Mouse (Mus musculus) B cell, adult 67 days (primary cell): ENCODE measurements around the gene A630095E13Rik. TPM values are rescaled to one million over a fixed set of nuclear protein-coding genes. Genes with fewer than 3 reads are reported as not detected.

ENCODE experiments used
- total RNA-seq, 2 experiments: library from RNA; stranded (reverse); gene quantifications; 4 replicates each; pipeline ENCODE4 v1.2.4; 2023

A630095E13Rik gene
- total RNA-seq: not detected

GRCm38 (mm10) chr9:36643276-36643675 is at the start of gene A630095E13Rik:
A630095E13Rik (minus strand) TSS chr9:36643376.

GRCm38 (mm10) chr9:36692920-36693319 is 49.7 kb upstream of the A630095E13Rik start, which contains the start of gene Acrv1:
Acrv1 (plus strand) TSS chr9:36693220.

Other genes starting within 250 kb of the A630095E13Rik start
- not detected for gene Gm7257, start 211.5 kb downstream of the A630095E13Rik start, total RNA-seq
- gene Gm9513, start 167.7 kb downstream of the A630095E13Rik start, total RNA-seq: not detected
- gene Gm5615, start 101.4 kb downstream of the A630095E13Rik start, total RNA-seq: not detected
- gene Gm17689, start 60.7 kb downstream of the A630095E13Rik start, total RNA-seq: not detected
- gene Acrv1, start 49.8 kb upstream of the A630095E13Rik start, total RNA-seq: not detected
- gene Chek1, start 83.7 kb upstream of the A630095E13Rik start, total RNA-seq: 1 to 10 TPM; 6.2 to 10.0 TPM
- gene Stt3a, start 124.3 kb upstream of the A630095E13Rik start, total RNA-seq: 100 to 1,000 TPM; 137 to 145 TPM
- 10 to 100 TPM; 35.5 to 45.4 TPM for gene Ei24, start 154.0 kb upstream of the A630095E13Rik start, total RNA-seq
- not detected for gene Fez1, start 178.5 kb upstream of the A630095E13Rik start, total RNA-seq